Mouse (Mus musculus): ENCODE data around the gene Trpm7. TPM values are rescaled to one million over a fixed set of nuclear protein-coding genes. Genes with fewer than 3 reads are reported as not detected.

Gene Trpm7
- polyA plus RNA-seq (2017; shearing (Covaris generic)): 71.5 TPM

DNA sequence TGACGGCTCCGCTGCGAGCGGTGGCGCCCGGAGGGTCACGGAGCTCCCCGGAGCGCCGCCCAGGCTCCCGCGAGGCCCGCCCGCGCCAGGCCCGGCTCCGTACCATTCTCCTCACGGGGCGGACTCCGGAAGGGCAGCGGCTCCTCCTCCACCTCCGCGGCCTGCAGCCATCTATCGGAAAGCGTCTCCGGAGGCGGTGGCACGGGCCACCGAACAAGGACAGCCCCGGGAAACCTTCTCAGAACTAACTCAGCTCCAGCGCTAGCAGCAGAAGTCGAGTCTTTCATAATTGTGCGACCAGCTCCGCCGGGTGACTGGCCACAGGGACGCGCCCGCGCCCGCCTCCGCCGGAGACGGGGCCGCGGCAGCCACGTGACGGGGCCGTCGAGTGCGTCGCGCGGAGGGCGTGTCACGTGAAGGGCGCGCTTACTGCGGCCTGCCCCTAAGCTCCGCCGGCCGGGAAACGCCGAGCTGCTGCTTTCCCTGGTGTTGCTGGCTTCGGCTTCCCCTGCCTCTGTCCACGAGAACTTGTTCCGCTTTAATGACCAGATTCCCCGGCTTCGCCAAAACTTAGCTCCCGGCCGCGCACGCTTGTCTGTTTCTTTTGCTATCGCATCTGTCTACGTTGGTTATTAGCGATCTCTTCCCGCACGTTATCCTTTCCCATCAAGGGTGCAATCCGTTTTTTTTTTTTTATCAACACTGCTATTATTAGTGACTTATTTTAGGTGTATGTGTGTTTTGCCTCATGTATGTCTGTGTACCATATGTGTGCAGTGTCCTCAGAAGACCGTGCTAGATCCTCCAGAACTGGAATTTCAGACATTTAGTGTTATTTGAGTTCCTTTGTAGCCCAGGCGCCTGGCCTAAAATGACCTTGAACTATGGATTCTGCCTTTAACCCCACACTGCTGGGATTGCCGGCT, at the start of gene Trpm7:
Trpm7 (minus strand) TSS at position 360 of the 926 bp plus-strand sequence.

DNA sequence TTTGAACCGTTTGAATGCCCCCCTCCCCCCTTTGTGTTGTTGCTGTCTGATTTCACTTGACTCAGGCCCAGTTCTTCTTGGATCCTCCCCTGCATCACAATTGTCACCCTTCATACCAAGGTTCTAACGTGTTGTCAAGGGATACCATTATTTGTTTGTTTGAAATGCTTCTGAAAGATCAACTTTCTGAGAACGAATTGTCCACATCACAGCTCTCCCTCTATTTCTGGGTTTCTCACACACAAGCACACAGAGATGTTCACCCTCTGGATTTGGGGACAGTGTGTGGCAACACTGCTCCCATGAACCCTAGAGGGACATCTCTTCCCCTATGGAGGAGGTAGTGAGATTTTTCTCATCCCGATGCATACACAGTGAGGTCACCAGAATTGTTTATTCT, 92.7 kb downstream of the Trpm7 start, which contains the start of gene Usp50:
Usp50 (minus strand) TSS at position 101 of the 400 bp plus-strand sequence.

Other genes starting within 250 kb of the Trpm7 start
- 73.1 TPM for gene Gabpb1, start 199.9 kb downstream of the Trpm7 start, polyA plus RNA-seq (2017; shearing (Covaris generic))
- gene Usp8, start 168.9 kb downstream of the Trpm7 start, polyA plus RNA-seq (2017; shearing (Covaris generic)): 49.9 TPM
- 2.2 TPM for gene Usp50, start 92.8 kb downstream of the Trpm7 start, polyA plus RNA-seq (2017; shearing (Covaris generic))
- 60.0 TPM for gene Sppl2a, start 57.0 kb upstream of the Trpm7 start, polyA plus RNA-seq (2017; shearing (Covaris generic))
- 18.0 TPM for gene Ap4e1, start 132.5 kb upstream of the Trpm7 start, polyA plus RNA-seq (2017; shearing (Covaris generic))
- 68.6 TPM for gene Blvra, start 194.4 kb upstream of the Trpm7 start, polyA plus RNA-seq (2017; shearing (Covaris generic))